Mouse (Mus musculus): ENCODE measurements at regions not wholly inside any gene's neighbourhood (a gene's known extent, or its start where the extent isn't known, plus 50 kb on each side); places are given as distances from the start of the nearest gene placed in this dataset.

GRCm38 (mm10) chr16:5673372-5673960 lies 211.7 kb upstream of the Rbfox1 start:
- DNase-seq (ENCODE audit: extremely low spot score in 1 of 2, low spot score in 1 of 2), result no peak

DNA sequence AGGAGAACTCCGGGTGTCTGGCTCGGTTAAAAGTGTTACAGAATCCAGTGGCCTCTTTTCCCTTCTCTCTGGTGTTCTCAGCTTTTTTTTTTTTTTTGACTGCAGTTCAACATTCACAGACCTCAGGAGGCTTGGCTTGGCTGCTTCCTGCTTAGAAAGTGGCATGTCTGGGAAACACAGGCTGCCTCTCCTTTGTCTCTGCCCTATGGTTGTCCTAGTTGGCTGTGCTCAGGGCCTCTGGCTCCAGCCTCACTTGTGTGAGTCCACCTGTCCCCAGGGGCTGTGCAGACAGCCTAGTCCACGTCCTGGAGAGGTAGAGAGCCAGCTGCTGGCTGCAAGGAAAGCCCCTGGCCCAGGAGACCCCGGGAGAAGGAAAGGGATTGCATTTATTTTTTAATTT lies 212.3 kb upstream of the Rbfox1 start:
- DNase-seq (ENCODE audit: extremely low spot score in 1 of 2, low spot score in 1 of 2), result no peak

DNA sequence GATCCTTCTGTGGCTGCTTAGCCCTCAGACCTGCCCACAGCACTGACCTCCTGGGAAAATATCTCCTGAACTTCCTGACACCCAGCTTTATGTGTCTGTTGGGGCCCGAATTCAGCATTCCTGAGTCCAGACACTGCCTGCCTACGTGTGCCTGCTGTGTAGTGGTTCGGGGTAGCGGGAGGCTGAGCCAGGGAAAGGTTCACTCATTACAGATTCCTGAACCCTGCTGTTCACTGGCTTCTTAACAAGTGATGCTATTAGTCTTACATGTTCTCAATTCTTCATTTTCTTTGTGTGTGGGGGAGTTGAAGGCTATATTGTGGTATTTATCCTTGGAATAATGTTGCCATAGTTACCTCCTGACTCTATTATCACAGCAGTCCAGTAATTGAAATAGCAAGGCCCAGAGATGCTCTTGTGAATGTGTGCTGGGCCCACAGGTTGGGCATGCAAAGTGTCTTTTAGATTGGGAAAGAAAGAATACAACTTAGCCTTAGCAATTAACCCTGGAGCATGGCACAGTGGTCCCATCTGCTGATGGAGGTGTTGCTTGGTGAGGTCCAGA lies 216.7 kb upstream of the Rbfox1 start:
- no peak for DNase-seq (ENCODE audit: extremely low spot score in 1 of 2, low spot score in 1 of 2)

DNA sequence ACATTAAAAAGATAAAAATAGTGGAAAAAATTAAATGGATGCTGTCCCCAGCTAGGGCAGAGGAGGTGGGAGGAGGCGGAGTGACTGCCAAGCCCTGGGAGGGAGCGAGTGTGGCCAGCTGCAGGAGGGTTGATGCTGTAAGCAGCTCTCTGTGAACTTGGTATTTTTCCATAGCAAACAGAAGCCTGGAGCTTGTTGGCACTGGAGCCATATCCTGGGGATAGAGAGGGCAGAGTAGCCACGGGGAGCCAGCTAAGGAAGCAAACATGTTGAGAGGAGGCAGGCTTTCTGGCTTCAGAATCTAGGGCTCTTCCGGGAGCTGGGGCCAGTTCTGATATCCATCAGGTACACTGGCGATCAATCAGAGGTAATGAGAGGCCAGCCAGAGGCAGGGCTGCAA lies 223.2 kb upstream of the Rbfox1 start:
- peak; percentile 9 to 48 for DNase-seq (ENCODE audit: extremely low spot score in 1 of 2, low spot score in 1 of 2)

GRCm38 (mm10) chr16:5651551-5651950 lies 233.6 kb upstream of the Rbfox1 start:
- no peak for DNase-seq (ENCODE audit: extremely low spot score in 1 of 2, low spot score in 1 of 2)

DNA sequence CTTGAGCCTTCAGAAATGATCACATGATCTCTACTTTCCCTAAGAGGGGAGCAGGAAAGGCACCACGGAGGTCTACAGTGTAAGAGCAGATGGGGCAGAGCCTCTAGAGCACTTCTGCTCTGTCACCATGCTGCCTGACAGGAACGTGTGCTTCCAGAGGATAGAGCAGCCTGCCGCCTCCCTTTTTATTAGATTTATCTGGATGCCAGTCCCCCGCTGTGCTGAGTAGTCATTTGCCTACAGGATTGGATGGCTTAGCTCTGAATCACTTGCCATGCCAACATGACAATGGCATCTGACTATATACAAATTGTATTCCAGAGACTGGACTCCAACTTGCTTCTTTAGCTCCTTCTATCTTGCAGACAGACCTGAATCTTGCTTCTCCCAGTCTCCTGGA lies 234.2 kb upstream of the Rbfox1 start:
- DNase-seq (ENCODE audit: extremely low spot score in 1 of 2, low spot score in 1 of 2), result no peak

DNA sequence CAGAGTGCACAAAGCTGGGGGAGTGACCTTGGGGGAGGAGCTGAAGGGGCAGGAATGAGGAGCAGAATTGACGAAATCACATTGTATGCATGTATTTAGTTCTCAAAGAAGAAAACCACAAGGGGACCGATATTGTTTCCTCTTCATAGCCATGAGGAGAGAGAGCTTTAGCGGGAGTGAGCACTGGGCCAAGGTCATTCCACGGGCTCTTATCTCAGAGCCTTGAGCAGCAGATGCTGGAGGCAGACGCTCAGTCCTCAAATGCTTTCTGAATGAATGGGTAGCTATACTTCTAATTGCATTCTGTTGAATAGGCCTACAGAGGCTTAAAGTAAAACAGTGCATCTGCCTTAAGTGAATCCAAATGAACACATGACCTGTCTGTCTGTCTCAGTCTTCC lies 245.2 kb upstream of the Rbfox1 start:
- DNase-seq (ENCODE audit: extremely low spot score in 1 of 2, low spot score in 1 of 2), result no peak

- no peak for DNase-seq (ENCODE audit: extremely low spot score in 1 of 2, low spot score in 1 of 2)
Observed at GRCm38 (mm10) chr16:5629996-5630395, 255.2 kb upstream of the Rbfox1 start.

DNA sequence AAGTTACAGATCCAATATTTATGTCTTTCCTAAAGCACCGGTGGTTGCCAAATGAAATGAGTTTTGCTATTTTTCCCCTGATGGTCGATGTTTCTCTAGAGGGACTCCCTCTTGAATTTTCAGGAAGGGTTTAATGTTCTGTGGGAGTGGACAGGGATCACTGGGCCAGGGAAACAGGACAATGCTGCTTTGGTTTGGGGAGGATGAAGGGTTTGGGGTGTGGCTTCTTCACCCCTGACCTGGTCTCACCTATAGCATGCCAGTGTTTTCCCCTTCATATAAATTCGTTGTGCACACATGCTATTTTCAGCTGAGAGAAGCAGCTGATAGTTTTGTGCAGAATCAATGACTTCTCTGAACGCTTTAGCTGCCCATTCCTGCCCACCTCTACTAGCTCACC lies 257.2 kb upstream of the Rbfox1 start:
- no peak for DNase-seq (ENCODE audit: extremely low spot score in 1 of 2, low spot score in 1 of 2)

GRCm38 (mm10) chr16:5627117-5627909 lies 257.8 kb upstream of the Rbfox1 start:
- no peak for DNase-seq (ENCODE audit: extremely low spot score in 1 of 2, low spot score in 1 of 2)

- DNase-seq (ENCODE audit: extremely low spot score in 1 of 2, low spot score in 1 of 2), result no peak
Observed at GRCm38 (mm10) chr16:5625159-5625558, 260.0 kb upstream of the Rbfox1 start.

DNA sequence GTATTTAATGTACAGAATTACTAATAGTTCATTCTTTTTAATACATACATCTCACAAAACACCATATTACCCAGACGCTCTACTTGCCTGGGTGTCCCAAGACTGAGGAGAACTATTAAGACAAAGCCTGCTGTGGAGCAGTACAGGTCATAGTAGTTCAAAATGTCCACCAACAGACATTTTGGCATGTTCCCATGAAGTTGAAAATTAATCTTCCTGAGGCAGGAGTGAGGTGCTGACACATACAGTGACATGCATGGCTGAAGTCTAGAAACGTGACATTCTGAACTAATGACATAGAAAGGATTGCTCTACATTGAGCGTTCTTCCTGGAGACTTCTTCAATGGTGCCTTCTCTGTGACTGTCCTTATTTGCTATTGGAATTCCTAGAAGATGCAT lies 264.6 kb upstream of the Rbfox1 start:
- no peak for DNase-seq (ENCODE audit: extremely low spot score in 1 of 2, low spot score in 1 of 2)

DNA sequence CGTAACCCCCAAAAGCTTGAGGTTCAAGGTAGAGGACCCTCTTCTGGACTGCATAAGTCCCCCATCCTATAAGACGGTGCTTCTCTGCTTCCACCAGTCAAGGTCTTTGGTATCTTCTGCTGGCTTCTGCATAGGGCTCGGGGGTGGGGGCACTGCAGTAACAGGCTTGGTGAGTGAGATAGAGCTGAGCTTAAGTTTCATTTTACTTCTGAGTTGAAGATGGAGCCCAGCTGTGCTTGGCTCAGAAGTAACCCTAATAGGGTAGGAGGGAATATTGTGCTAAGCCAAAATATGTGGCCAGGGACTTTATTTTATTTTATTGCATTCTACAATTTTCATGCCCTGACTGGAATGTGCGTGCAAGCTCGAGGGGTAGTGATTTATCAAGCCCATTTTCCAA lies 268.8 kb upstream of the Rbfox1 start:
- no peak for DNase-seq (ENCODE audit: extremely low spot score in 1 of 2, low spot score in 1 of 2)

DNA sequence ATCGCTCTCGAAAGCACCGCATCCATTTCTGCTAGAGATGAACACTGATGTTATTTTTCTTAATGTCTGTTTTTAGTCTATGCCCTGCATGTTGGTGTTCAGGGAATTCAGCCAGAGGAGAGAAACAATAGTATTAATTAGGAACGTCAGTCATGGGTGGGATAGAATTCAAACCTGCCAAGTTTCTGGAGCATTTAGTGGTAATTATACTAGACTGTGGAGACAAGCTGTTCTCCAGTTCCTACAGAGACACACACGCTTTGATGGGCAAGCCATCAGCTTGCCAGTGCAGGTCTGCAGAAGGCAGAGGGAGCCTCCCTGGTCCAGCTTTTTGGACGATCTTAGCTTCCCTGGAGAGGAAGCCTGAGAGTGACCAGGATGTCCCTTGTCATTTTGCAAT lies 289.8 kb upstream of the Rbfox1 start:
- peak in 1 of 2 experiments; percentile 14 for DNase-seq (ENCODE audit: extremely low spot score in 1 of 2, low spot score in 1 of 2)

DNA sequence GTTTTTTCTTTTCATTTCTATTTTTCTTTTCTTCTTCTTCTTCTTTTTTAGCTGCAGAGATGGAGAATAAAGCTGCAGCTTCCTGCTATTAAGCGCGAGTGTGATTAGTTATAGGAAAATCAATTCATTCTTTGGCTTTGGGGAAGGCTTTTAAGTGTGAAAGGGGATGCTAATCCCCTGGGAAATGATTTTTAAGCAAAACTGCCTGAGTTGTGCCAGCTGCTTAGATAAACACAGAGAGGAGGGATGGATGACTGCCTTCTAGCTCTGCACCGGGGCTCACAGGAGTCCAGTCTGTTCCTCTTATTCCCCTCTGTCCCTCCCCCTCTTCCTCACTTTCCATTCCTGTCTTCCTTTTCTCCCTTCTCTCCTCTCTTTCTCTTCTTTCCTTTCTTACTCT lies 306.8 kb upstream of the Rbfox1 start:
- DNase-seq (ENCODE audit: extremely low spot score in 1 of 2, low spot score in 1 of 2), result no peak

- DNase-seq (ENCODE audit: extremely low spot score in 1 of 2, low spot score in 1 of 2), result no peak
Observed at GRCm38 (mm10) chr16:5572780-5573179, 312.4 kb upstream of the Rbfox1 start.

DNA sequence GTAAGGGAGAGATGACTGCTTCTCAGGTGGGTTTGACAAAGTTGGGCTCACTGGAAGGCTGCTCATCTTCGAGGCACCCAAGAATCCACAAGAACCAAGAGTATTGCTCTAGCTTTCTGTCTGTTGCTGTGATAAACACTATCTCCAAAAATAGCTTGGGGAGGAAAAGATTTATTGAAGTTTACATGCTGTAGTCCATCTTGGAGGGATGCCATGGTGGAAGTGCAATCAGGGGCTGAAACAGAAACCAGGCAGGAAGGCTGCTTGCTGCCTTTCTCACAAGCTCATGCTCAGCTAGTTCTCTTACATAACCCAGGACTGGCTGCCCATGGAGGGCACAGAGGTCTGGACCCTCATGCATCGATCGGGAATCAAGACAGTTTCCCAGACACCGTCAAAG lies 314.5 kb upstream of the Rbfox1 start:
- DNase-seq (ENCODE audit: extremely low spot score in 1 of 2, low spot score in 1 of 2), result no peak

DNA sequence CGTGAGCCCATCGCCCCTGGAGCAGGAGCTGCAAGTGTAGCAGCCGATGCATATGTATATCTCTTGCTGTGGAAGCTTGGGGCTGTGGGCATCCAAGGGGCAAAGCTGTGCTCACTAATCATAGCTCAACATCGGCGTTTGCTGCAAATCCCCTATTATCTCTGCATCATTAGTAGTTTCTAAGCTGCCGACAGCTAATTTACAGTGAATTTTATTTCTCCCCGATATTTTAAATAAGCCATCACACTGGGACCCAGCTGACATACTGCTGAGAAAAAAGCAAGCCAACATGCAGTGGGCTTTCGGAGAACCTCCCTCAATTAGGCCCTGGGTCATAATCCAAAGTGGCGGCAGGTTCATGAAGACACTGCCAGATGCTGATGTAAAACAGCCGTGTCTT lies 313.3 kb upstream of the Eef2kmt start:
- DNase-seq (ENCODE audit: extremely low spot score in 1 of 2, low spot score in 1 of 2), result no peak

DNA sequence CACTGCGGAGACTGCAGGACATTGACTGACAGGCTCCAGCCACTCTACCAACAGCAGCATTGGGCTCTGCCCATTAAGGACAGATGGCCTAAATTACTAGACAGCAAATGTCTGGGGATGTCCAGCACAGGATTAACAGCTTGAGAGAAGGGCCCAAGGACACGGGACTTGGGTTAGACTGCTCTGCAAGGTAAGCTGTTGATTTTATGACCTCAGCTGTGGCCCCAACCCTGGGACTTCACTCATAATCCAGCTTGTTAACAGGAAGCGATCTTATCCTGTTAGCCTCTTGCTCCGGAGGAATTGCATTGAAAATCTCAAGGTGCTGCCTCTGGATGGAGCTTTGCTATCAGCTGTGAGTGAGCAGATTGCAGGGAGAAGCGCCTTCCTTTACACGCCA lies 293.2 kb upstream of the Eef2kmt start:
- no peak for DNase-seq (ENCODE audit: extremely low spot score in 1 of 2, low spot score in 1 of 2)

DNA sequence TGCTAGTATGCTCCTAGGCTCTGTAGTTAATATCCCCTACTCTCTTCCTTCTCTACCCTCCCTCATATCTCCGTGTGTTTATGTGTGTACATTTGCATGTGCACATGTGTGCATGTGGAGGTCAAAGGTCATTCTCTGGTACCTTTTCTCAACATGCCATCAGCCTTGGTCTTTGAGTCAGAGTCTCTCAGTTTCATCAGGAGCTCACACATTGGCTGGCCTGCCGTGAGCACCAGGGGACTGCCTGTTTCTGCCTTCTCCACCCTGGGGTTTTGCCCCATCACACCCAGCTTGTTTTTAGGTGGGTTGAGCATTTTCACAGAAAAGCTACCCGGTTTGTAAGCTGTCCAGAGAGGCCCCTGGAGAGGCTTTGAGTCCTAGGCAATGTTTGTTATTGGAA lies 292.8 kb upstream of the Eef2kmt start:
- no peak for DNase-seq (ENCODE audit: extremely low spot score in 1 of 2, low spot score in 1 of 2)

DNA sequence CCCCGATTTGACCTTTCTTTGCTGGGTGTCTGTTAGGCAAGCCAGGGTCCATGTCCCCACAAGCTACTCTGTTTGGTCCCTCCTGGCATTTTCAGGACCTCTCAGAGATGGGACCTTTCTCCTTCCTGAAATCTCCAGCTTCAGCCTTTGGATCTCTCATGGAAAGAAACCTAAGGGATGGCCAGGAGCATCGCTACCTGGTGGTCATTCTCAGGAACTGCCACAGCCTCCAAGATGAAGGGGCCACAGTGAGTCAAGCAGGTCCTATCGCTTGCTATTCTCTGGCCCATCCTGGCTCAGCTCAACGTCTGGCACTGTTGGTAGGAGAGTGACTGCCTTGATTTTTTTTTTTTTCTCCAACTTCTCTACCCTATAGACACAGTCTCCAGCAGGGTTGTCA lies 291.0 kb upstream of the Eef2kmt start:
- no peak for DNase-seq (ENCODE audit: extremely low spot score in 1 of 2, low spot score in 1 of 2)

DNA sequence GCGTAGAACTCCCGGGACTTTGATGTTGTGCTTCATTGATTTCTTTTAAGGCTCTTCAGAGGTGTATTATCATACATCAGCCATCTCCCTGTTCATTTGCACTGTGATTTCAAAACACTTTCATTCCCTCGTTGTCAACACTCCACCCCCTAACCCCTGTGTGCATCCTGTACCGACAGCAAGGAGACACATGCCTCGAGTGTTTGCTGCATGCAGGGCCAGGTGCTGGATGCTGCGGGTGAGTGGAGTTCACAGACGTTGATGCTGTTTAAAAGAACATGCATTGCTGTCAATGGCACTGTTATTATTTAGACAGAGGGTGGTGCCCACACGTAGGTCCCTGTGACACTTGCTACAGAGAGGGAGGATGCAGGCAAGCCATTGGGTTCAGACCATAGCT lies 290.0 kb upstream of the Eef2kmt start:
- no peak for DNase-seq (ENCODE audit: extremely low spot score in 1 of 2, low spot score in 1 of 2)
